ENCODE assay signal across 26 mouse cellular contexts in the genomic region with DNA sequence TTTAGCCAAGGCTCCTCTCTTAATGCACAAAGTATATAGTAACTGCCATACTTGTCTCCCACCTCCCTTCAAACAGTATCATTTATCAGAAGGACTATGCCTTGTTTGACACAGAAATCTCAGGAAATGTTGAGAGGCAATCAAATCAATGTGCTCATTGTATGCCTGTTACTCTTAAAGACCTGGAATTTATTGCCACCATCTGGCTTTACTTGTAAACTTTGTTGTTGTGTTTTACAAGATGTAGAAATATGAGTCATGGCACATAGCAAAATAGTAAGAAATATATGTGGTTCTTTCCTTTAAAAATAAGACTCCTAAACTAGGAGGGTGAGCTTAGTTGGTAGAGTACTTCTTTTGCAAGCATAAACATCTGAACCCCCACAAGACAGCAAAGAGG.
"Had no signal": no experiment of that assay in that cellular context is flagged by ENCODE, and none has a peak within 500 bp of the region (broad histone marks: within the 10 kb centered on the region; RNA-seq: fewer than 3 reads in every experiment).

No protein-coding gene starts in this region.

- H3K27ac ChIP-seq: gastrocnemius, adult 2 months; heart, embryonic 10.5 days; hindbrain, embryonic 10.5 days; hindbrain, embryonic 12.5 days; hindbrain, embryonic 14.5 days; intestine, embryonic 15.5 days; layer of hippocampus, adult 2 months; left cerebral cortex, adult 2 months; liver, embryonic 13.5 days; liver, embryonic 15.5 days had no signal

- H3K9ac ChIP-seq: heart, embryonic 12.5 days; hindbrain, embryonic 12.5 days; hindbrain, embryonic 14.5 days; intestine, embryonic 15.5 days; liver, embryonic 13.5 days; liver, embryonic 15.5 days had no signal

- H3K36me3 ChIP-seq: heart, embryonic 10.5 days; heart, embryonic 12.5 days; hindbrain, embryonic 10.5 days; hindbrain, embryonic 12.5 days; intestine, embryonic 15.5 days; liver, embryonic 13.5 days; liver, embryonic 15.5 days had no signal

- H3K27me3 ChIP-seq: heart, embryonic 12.5 days; hindbrain, embryonic 12.5 days; intestine, embryonic 15.5 days; liver, embryonic 13.5 days; liver, embryonic 15.5 days had no signal

- ATAC-seq: hindbrain, embryonic 16.5 days; inflammation-experienced regulatory T-cells, adult 6 months; intestine, embryonic 15.5 days; intestine, postnatal 0 days had no signal

- H3K9me3 ChIP-seq: heart, embryonic 10.5 days; hindbrain, embryonic 12.5 days; intestine, embryonic 15.5 days; liver, embryonic 15.5 days had no signal

- DNase-seq: gastrocnemius, adult 2 months; gastrocnemius, postnatal 10 days; gastrocnemius, postnatal 25 days; heart, adult 18-20 months; heart, postnatal 10 days; heart, postnatal 4 days; kidney, adult 18-20 months; kidney, adult 8-10 months; kidney, postnatal 10 days; kidney, postnatal 25 days; kidney, postnatal 4 days; liver; liver, embryonic 13.5 days had no signal

- H3K4me2 ChIP-seq: heart, embryonic 12.5 days; hindbrain, embryonic 12.5 days; hindbrain, embryonic 14.5 days; intestine, embryonic 15.5 days; liver, embryonic 11.5 days; liver, embryonic 13.5 days; liver, embryonic 15.5 days had no signal

- H3K4me1 ChIP-seq: heart, embryonic 10.5 days; heart, embryonic 12.5 days; hindbrain, embryonic 10.5 days; hindbrain, embryonic 12.5 days; intestine, embryonic 15.5 days; liver, embryonic 13.5 days; liver, embryonic 15.5 days had no signal

- H3K4me3 ChIP-seq: gastrocnemius, adult 2 months; heart, embryonic 10.5 days; heart, embryonic 12.5 days; hindbrain, embryonic 10.5 days; hindbrain, embryonic 12.5 days; intestine, embryonic 15.5 days; layer of hippocampus, adult 2 months; left cerebral cortex, adult 2 months; liver, embryonic 13.5 days; liver, embryonic 15.5 days had no signal
